Mouse (Mus musculus) heart, adult 2 months (tissue): Measurements from ENCODE around the gene Rhox1. TPM values are rescaled to one million over a fixed set of nuclear protein-coding genes. Genes with fewer than 3 reads are reported as not detected.
"Not testable (repeated sequence)": the region's sequence is repeated elsewhere in the genome, so short reads cannot be mapped to it uniquely, and the experiment has no call there.

Source experiments
- DNase-seq, 2 experiments: peaks; one replicate each; pipeline ENCODE4 v3.0.0; 2021
- H3K27ac ChIP-seq: fragments of 200-600 bp; 2 replicates; pipeline ENCODE4 v1.8.1; 2022
- H3K27me3 ChIP-seq: fragments of 200-500 bp; 2 replicates; pipeline ENCODE4 v1.6.1; 2012; ENCODE audit warnings: mild to moderate bottlenecking, low read length, inconsistent platforms, mixed read lengths; ENCODE audit not compliant: control insufficient read depth, insufficient read depth
- H3K36me3 ChIP-seq: fragments of 200-500 bp; 2 replicates; pipeline ENCODE4 v1.6.1; 2012; ENCODE audit warnings: low read length, inconsistent platforms; ENCODE audit not compliant: control insufficient read depth, insufficient read depth
- H3K4me1 ChIP-seq: fragments of 200-500 bp; 2 replicates; pipeline ENCODE4 v1.6.1; 2011; ENCODE audit warnings: low read length; ENCODE audit not compliant: control insufficient read depth, insufficient read depth
- H3K4me3 ChIP-seq: fragments of 200-600 bp; 2 replicates; pipeline ENCODE4 v1.8.1; 2022
- H3K79me2 ChIP-seq: fragments of 200-500 bp; replicated peaks from 2 replicates; pipeline ENCODE4 v1.6.1; 2012; ENCODE audit warnings: mild to moderate bottlenecking, inconsistent platforms, low read length, moderate library complexity, mixed read lengths; ENCODE audit not compliant: control insufficient read depth, insufficient read depth
- H3K9ac ChIP-seq: fragments of 200-500 bp; 2 replicates; pipeline ENCODE4 v1.6.1; 2012; ENCODE audit warnings: low read depth, mild to moderate bottlenecking, control low read depth, inconsistent platforms, low read length, mixed read lengths
- CTCF ChIP-seq: fragments of 200-600 bp; IDR thresholded peaks from 2 replicates; pipeline ENCODE4 v1.8.1; 2022; ENCODE audit warnings: antibody characterized with exemption, mild to moderate bottlenecking, moderate library complexity
- EP300 ChIP-seq: fragments of 200-500 bp; IDR thresholded peaks from 2 replicates; pipeline ENCODE4 v1.6.1; 2011; ENCODE audit warnings: low read depth, low read length, control low read depth; ENCODE audit not compliant: insufficient read depth
- POLR2A ChIP-seq: fragments of 200-500 bp; IDR thresholded peaks from 2 replicates; pipeline ENCODE4 v1.6.1; 2011; ENCODE audit warnings: mild to moderate bottlenecking, low read depth, low read length, control low read depth; ENCODE audit not compliant: insufficient read depth
- WGBS: fragments of 180-500 bp; shearing (Covaris S2); methylation state at CpG from one replicate; pipeline ENCODE4 v1.1.7; 2018; 5-methylcytosine and 5-hydroxymethylcytosine counted together
- intact Hi-C: fragments of 180-260 bp; cut with DNase I; formaldehyde crosslinking; loops from one replicate; pipeline ENCODE4 v1.15.1; 2025
- long read RNA-seq: library from polyadenylated mRNA; stranded (forward); transcript quantifications from one replicate; pipeline ENCODE4 v2.0.0, GENCODE M21; 2021
- polyA plus RNA-seq: library from polyadenylated mRNA; depleted of rRNA; stranded (reverse); fragments of >200 nt; gene quantifications from 2 replicates; pipeline ENCODE4 v1.2.3, GENCODE M21; 2012; rRNA removed
- total RNA-seq, 2 experiments: library from RNA; stranded (reverse); gene quantifications; 2 replicates each; pipeline ENCODE4 v1.2.3; 2021

The Rhox1 gene
- not detected for total RNA-seq
- not detected in 2 replicates for polyA plus RNA-seq
- long read RNA-seq = 0 reads

DNA sequence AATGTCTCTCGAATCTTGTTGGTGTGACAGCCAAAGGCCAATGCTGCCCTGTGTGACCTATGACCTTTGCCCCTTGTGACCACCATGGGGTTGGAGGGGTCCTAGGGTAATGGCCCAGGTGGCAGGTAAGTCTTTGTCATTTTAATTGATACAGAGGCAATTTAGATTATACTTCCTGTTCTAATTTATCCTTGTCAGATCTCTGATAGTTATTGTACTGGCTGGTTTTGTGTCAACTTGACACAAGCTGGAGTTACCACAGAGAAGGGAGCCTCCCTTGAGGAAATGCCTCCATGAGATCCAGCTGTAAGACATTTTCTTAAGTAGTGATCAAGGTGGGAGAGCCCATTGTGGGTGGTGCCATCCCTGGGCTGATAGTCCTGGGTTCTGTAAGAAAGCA is at the start of gene Rhox1:
Gene Rhox1 (minus strand): TSS at position 101 of the 400 bp plus-strand sequence.
- 78% methylated on average over 1 of the region's 1 CpGs for WGBS
- H3K27ac ChIP-seq, H3K27me3 ChIP-seq, H3K79me2 ChIP-seq, DNase-seq, H3K36me3 ChIP-seq, intact Hi-C loops, H3K9ac ChIP-seq, H3K4me1 ChIP-seq, H3K4me3 ChIP-seq: not testable (repeated sequence)

- DNase-seq, H3K27me3 ChIP-seq, H3K36me3 ChIP-seq, H3K79me2 ChIP-seq, H3K9ac ChIP-seq, H3K4me3 ChIP-seq, H3K27ac ChIP-seq, H3K4me1 ChIP-seq, intact Hi-C loops: not testable (repeated sequence)
- 94% methylated on average over 11 of the region's 19 CpGs for WGBS
Observed at GRCm38 (mm10) chrX:37265038-37265437, 43.0 kb upstream of the Rhox1 start, which contains the start of gene Rhox4a. Gene Rhox4a (plus strand): TSS chrX:37265338.

GRCm38 (mm10) chrX:37249619-37250018 is 27.6 kb upstream of the Rhox1 start, which contains the start of gene Rhox3a:
Gene Rhox3a (plus strand): TSS chrX:37249919.
- intact Hi-C loops = not testable (repeated sequence)

DNA sequence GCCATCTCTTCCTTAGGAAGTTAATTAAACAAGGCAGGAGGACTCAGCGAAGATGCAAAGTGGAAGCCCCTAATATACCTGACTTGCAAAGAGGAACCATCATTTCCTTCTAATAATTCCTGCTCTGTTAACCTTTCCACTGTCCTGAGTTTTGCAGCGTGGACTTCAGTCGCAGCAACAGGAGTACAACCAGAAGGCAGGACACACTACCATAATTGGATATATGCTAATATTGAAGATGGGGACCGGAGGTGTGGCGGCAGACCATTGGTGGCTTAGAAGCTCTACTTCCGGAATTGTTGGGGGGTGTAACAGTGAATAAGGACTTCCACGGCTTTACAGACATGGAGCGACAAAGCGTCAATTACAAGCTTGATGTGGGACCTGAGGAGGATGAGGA is 22.6 kb upstream of the Rhox1 start, which contains the start of gene Rhox2a:
Gene Rhox2a (plus strand): TSS at position 301 of the 400 bp plus-strand sequence.
- H3K9ac ChIP-seq, H3K27me3 ChIP-seq, H3K27ac ChIP-seq, H3K79me2 ChIP-seq, DNase-seq, H3K4me1 ChIP-seq, H3K4me3 ChIP-seq, H3K36me3 ChIP-seq, intact Hi-C loops: not testable (repeated sequence)
- WGBS = 100% methylated on average over 2 of the region's 9 CpGs

More at GRCm38 (mm10) chrX:37249619-37250018, 27.6 kb upstream of the Rhox1 start, which contains the start of gene Rhox3a:
- H3K9ac ChIP-seq, H3K27ac ChIP-seq, H3K4me3 ChIP-seq, H3K36me3 ChIP-seq, H3K27me3 ChIP-seq, H3K79me2 ChIP-seq, H3K4me1 ChIP-seq, DNase-seq: not testable (repeated sequence)
- WGBS = 67% methylated on average over 1 of the region's 3 CpGs

DNA sequence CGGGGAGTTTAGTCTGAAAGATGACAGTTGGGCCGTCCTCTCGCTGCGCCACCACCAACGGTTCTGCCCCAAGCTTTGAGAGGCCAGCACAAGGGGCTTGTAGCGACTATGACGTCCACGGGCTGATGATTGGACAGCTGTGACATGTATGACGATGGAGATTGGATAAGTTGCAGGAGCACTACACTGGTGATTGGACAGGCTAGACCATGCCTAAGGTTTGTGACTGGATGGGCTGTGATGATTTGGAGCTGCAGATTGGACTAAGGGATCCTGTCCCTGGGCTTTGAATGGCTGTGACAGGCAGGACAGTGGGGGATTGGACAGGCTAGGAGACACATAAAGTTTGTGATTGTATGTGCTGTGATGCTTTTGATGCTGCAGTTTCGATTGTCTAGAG is 11.1 kb downstream of the Rhox1 start, which contains the start of gene Gm9:
Gene Gm9 (minus strand): TSS at position 101 of the 400 bp plus-strand sequence.
- TF ChIP-seq CTCF (no peak), POLR2A (no peak), EP300 (no peak)
- no peak within 1 kb of the TSS for H3K27ac ChIP-seq
- no peak within 1 kb of the TSS for H3K9ac ChIP-seq
- no peaks in the 10 kb centered on the region for H3K4me1 ChIP-seq
- no peaks in the 10 kb centered on the region for H3K36me3 ChIP-seq
- H3K79me2 ChIP-seq = no peaks in the 10 kb centered on the region
- no peaks in the 10 kb centered on the region for H3K27me3 ChIP-seq
- no peak for DNase-seq
- no peak within 1 kb of the TSS for H3K4me3 ChIP-seq
- intact Hi-C loops = no loop called here
- 79% methylated on average over 10 of the region's 10 CpGs for whole genome bisulfite sequencing

DNA sequence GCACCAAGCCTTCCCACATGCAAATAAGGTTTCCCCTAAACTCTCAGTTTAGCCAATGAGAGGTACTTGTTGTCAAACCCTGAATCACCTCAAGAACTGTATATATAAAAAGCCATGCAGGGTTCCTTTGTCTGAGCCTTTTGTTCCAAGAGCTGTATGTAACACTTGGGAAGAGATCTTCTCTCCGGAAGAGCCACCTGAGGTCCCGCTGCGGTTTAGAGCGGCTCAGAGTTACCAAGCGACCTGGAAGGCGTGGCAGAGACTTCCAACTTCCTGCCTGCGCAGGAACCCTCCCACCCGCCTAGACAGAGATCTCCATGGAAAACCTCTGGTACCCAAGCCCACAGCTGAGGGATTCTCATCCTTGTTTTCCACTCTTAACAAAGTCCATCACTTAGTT is 23.4 kb downstream of the Rhox1 start:
- WGBS = 51% methylated on average over 8 of the region's 8 CpGs
- no peaks in the 10 kb centered on the region for H3K79me2 ChIP-seq
- H3K27me3 ChIP-seq = no peaks in the 10 kb centered on the region
- DNase-seq = no peak
- no peak overlapping the region for H3K9ac ChIP-seq
- H3K4me1 ChIP-seq = no peaks in the 10 kb centered on the region
- H3K27ac ChIP-seq = no peak overlapping the region
- no peak for TF ChIP-seq POLR2A
- no peak for TF ChIP-seq EP300
- TF ChIP-seq CTCF = no peak
- intact Hi-C loops = no loop called here
- no peaks in the 10 kb centered on the region for H3K36me3 ChIP-seq
- no peak overlapping the region for H3K4me3 ChIP-seq
